Mouse (Mus musculus): ENCODE measurements at regions not wholly inside any gene's neighbourhood (a gene's known extent, or its start where the extent isn't known, plus 50 kb on each side); places are given as distances from the start of the nearest gene placed in this dataset.

DNA sequence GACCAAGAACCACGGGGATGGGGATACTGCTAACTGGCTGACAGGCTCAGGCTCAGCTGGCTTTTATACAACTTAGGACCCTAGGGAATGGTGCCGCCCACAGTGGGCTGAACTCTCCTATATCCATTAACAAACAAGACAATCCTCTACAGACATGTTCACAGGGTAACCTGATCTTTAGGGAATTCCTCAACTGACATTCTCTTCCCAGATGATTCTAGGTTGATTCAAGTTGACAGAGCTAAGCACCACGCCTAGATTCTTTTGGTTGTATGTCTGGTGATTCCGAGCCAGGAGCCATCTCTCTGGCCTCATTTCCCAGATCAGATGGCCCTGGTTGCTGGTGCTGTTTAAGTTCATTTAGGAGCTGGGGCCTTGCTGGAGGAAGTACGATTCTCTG lies 253.9 kb upstream of the Sulf2 start:
- no peak for DNase-seq (ENCODE audit: extremely low spot score in 1 of 2, low spot score in 1 of 2)

DNA sequence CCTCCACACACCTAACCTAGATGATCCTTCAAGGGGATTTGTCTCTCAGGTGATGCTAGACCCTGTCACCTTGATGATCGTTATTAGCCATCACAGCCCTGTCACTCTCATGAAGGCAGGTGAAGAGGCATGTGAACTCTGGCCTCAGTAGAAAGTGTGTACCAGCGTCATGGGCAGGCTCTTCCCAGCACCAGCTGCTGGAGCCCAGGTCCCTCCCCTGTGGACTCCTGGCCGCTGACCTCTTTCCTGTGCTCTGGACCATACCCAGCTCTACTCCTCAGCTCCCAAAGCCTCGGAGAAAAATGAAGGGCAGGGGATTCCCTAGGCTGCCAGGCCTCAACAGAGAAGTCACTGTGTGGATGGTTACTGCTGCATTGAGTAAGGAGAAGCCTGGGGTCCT lies 253.3 kb upstream of the Sulf2 start:
- DNase-seq (ENCODE audit: extremely low spot score in 1 of 2, low spot score in 1 of 2): no peak

DNA sequence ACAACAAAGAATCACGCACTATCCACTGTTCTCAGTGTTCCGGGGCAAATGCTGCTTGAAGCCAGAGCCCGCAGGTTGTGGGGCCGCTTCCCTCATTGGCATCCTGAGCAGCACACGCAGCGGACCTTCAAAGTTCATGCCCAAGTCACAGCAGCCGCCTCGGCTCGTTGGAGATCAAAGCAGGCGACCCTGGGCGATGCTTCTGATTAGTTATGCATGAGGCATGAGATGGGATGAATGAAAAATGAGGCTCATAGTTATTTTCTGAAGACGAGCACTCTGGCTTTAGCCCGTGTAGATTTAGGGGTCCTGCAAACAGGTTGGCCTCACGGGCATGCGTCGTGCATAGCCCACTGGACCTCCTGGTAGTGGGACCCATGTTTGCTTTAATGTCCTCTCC lies 252.5 kb upstream of the Sulf2 start:
- no peak for DNase-seq (ENCODE audit: extremely low spot score in 1 of 2, low spot score in 1 of 2)

DNA sequence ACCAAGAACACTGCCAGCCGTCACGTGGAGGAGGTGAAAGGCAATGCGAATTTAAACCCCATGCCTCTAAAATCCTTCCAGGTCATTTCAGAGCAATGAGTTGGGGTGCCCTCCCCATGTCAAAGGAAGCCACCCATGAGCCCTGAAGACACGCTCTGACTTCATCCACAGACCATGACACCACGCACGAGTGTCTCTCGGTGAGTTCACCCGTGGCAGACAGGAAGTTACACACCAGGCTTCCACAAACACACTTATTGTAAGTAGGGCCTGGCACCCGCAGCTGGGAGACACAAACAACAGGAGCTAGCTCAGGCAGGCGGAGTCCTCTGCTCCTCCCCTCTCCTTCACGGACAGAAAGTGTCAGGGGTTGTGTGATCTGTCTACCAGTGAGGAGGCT lies 251.4 kb upstream of the Sulf2 start:
- no peak for DNase-seq (ENCODE audit: extremely low spot score in 1 of 2, low spot score in 1 of 2)

DNA sequence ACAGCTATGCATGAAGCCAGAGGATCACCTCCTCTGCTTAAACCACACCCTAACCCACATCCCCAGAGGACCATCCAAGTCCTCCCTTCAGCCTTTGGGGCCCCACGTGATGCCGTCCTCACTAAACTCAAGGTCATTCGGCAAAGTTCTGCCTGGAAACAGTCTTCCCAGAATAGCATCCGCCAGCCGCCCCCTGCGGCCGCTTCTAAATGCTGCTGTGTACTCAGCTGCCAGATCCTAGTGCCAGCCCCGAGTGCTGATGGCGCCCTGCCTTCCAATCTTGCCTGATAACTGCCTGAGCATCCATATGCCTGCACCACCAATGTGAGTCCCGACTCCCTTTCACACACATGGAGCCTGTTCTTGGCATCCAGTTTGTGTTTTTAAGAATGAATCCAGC lies 247.9 kb upstream of the Sulf2 start:
- peak; percentile 69 to 74 for DNase-seq (ENCODE audit: extremely low spot score in 1 of 2, low spot score in 1 of 2)

DNA sequence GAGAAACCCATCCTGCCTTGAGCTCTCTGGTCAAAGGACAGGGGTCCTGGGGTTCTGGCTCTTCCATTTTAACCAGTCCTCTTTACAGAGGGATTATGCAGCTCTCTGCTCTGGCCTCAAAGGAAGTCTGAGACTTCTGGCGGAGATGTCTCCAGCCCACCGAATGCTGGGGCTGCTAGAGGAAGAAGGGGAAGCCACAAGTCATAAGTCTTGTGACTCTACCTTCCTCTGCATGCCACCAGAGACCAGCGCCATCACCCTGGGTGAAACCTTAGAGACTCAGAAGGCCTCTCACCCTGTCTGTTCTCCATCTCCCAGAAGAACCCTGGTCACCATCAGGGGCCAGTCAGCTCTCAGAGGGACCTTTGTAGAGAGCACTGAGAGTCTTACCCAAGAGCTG lies 246.4 kb upstream of the Sulf2 start:
- DNase-seq (ENCODE audit: extremely low spot score in 1 of 2, low spot score in 1 of 2): no peak

DNA sequence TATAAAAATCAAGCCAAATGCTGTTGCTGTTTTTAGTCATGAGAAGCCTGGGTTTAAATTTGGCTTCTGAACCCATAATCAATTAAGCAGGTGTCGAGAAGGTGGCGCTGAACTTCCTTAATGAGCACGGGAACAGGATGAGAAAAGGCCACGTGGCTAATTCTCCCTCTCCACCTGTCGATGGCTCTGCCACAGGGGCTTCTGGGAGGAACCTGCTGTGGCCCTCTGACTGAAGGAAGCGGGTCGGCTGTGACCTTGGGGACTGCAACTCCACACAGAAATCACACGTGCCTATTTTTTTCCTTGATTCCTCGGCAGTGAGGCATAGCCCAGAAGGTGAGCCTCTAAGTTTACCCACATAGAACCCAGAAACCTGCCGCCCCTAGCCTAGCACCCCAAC lies 244.8 kb upstream of the Sulf2 start:
- DNase-seq (ENCODE audit: extremely low spot score in 1 of 2, low spot score in 1 of 2): no peak

DNA sequence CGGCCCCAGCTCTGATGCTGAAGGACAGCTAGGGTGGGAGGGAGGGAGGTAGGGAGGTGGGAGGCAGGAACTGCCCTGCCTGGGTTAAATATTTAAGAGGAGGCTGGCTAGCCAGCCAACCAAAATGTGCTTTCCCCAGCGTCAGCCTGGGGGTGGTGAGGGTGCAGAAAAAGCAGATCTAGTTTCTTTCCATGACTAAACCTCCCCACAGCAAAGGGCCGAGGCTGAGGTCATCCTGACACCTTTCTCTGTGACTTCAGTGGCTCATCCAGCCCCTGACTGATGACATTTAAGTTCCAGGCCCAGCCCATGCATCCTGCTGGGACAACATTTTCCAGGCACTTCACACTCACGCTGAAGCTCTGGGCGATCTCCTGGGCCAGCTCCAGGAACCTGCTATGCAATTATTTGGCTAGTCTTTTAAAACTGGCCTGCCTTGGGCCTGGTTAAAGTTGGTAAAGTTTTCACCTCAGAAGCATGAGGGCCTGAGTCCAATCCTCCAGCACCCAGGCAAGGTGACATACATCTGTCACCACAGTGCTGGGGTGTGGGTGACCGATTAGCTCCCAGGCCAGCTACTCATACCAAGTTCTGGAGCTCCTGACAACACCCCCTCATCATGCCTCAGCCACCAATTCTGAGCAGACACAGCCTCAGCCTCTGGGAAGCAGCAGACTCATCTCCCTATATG lies 243.8 kb upstream of the Sulf2 start:
- no peak for DNase-seq (ENCODE audit: extremely low spot score in 1 of 2, low spot score in 1 of 2)

DNA sequence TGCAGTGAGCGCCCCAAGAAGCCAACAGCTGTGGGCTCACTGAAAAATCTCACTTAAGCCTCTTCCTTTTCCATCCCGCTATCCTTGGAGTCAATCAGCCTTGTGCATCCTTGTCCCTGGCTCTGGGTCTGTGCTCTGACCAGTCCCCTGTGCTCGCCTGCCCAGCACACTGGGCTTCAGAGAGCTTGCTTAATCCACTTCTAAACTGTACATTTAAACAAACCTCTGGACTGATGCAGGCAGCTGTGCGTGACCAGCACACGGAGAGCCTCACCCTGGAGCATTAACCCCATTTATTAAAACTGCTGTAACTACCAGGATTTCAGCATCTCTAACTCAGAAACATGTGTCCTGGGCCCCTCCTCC lies 243.3 kb upstream of the Sulf2 start:
- no peak for DNase-seq (ENCODE audit: extremely low spot score in 1 of 2, low spot score in 1 of 2)

DNA sequence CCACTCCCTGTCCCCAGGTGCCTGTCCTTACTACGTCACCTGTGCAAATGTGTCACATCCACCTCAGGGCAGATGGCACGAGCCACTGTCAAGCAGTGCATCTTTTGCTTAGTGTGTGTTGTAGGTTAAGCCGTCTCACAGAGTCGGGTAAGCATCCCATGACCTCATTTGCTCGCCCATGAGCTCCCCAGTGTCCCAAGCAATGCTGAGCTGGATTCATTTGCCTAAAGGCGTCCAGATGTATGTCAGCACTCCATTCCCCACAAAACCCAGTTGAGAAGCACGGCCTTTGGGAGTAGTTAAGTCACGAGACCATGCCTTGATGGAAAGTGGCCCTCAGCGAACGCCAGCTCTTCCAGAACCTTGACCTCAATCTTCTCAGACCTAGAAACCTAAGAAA lies 242.7 kb upstream of the Sulf2 start:
- DNase-seq (ENCODE audit: extremely low spot score in 1 of 2, low spot score in 1 of 2): no peak

DNA sequence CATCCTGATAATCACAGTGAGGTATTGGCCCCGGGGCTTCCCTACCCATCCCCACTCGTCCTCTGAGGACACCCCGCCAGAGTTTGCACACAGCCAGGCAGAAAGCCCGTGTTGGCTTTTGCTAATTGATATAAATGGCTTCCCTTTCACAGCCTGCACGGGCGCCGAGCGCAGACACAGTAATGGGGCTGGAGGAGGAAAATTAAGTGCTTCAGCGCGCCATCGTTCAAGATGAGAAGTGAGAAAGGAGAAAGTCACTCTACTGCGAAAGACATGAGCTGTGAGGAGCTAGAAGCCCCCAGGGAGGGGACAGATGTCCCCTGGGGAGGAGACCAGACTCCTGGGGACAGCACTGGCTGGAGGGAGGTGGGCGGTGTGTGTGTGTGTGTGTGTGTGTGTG lies 239.2 kb upstream of the Sulf2 start:
- no peak for DNase-seq (ENCODE audit: extremely low spot score in 1 of 2, low spot score in 1 of 2)

DNA sequence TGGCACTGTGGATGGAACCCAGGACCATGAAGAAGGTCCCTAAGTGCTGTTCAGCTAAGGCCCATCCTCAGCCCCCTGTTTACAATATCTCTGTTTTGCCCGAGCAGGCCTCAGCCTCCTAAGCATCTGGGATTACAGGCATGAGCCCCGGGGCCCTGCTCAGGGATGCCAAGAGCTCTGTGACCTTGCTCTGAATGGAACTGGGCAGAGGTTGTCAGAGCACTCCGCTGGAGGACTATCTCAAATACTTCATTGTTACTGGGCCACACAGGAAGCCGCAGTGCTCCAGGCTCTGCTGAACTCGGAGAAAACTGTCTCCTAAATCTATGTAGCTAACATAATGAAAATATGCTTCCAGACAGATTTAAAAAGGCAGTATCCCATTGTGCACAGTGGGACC lies 235.7 kb upstream of the Sulf2 start:
- no peak for DNase-seq (ENCODE audit: extremely low spot score in 1 of 2, low spot score in 1 of 2)

DNA sequence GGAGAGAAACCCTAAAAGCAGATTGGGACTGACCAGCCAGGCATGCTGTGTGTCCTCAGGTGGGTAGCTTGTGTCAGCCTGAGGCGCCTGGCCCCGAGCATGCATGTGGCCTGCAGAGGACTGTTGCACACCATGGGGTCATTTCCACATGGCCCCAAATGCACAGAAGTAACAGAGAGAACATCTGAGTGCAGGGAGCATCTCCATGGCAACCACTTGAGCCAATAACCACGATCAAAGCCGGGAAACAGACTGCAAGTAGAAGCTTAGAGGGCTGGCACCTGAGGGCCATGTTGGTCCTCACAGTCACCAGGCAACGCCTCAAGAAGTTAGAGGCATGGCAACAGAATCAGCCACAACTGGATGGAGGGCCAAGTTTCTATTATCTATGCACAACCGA lies 232.6 kb upstream of the Sulf2 start:
- no peak for DNase-seq (ENCODE audit: extremely low spot score in 1 of 2, low spot score in 1 of 2)

DNA sequence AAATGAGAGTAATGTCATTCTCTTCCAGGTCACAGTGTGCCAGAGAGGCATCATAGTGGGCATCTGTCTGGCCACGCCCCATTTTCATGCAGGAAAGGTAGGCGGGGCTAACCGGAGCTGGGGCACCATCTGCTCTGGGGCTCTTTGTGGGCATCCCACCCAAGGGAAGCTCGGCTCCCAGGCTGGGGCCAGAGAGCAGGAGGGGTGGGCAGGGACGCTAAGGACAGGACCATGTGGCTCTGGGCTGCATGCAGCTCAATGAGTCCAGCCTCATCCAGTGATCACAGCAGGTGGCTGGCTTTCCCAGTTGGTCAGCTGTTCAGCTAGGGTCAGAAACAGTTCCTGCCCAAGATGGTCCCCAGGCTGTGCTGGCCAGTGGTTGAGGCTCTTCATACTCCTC lies 231.4 kb upstream of the Sulf2 start:
- DNase-seq (ENCODE audit: extremely low spot score in 1 of 2, low spot score in 1 of 2): no peak

DNA sequence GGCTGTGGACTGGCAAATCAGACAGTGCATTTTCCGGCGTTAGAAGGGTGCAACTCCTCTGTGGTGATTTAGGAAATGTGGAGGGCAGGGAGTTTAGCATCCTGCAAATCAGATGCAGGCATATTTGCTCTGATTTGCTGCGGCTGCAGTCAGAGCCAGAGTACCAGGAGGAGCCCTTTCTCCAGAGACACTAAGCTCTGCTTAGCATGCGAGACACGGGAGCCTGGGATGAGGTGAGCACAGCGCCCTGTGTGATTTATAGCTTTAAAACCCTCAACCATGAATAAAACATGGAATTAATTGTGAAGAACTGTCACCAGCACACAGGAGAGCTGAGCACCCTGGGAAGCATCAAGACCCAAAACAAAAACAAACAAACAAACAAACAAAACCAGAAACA lies 229.1 kb upstream of the Sulf2 start:
- no peak for DNase-seq (ENCODE audit: extremely low spot score in 1 of 2, low spot score in 1 of 2)

DNA sequence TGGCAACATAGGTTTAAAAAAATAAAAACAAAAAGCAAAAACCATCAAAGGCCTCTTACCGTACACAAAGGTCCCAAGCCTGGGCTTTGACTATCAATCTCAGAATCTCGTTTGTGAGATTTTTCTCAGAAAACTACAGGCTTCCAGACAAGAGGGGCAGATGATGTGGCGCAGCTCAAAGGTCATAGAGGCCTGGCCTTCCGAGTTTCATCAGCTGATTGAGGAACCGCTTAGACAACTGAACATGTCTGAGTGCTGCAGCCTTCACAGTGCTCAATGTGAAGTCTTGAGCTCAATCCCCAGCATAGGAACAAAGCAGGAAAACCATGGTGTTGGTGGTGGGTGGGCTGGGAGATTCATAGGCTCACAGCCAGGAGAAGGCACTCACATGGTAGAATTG lies 227.9 kb upstream of the Sulf2 start:
- DNase-seq (ENCODE audit: extremely low spot score in 1 of 2, low spot score in 1 of 2): no peak

DNA sequence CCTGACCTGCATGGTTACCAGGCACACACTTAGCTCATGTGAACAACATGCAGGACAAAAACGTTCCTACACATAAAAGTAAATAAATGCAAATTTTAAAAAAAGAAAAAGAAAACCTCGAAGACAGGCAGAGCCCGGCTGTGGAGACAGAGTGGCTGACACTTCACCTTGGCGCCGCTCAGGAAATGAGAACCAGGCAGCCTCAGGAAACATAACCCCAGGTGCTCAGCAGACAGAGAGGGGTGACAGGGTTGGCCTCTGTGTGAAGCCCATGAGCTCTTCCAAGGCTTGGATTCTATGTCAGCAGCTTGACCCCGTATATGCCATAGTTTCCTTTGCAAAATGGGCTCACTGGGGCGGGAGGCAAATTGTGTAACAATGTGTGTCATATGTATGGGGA lies 226.7 kb upstream of the Sulf2 start:
- DNase-seq (ENCODE audit: extremely low spot score in 1 of 2, low spot score in 1 of 2): no peak

DNA sequence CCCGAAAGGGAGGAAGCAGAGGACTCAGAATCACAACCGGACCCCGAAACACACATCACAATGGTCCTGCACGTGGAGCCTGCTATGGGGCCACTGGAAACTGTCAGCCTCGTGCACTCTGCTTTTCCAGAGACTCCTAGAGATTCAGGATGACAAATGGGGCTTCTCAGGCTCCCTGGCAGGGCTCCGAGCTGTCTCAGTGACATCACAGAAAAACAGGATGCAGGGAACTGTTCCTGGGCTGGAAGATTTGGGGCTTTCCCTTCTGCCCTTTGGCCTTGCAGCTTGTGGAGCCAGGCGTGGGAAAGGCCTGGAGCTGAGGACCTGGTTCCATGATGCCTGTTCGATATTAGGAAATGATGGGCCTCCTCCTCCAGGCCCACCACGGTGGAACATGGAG lies 225.4 kb upstream of the Sulf2 start:
- DNase-seq (ENCODE audit: extremely low spot score in 1 of 2, low spot score in 1 of 2): no peak

DNA sequence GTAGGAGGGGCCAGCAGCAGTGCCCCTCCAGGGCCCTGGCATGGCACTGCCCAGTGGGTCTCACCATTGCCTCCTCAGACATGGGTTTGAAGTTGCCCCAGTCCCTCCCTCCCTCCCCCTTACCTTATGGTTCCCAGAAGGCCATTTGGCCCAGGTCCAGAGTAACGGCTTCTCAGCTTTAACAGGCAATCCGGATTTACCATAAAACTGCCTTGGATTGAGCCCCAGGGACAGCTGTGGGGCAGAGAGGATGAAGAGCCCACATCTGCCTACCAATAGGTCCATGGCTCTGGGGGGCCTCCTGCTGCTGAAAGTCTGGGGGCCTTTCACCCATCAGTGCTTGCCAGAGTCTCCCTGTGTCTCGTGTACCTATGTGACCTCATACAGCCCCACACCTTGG lies 222.9 kb upstream of the Sulf2 start:
- DNase-seq (ENCODE audit: extremely low spot score in 1 of 2, low spot score in 1 of 2): no peak

DNA sequence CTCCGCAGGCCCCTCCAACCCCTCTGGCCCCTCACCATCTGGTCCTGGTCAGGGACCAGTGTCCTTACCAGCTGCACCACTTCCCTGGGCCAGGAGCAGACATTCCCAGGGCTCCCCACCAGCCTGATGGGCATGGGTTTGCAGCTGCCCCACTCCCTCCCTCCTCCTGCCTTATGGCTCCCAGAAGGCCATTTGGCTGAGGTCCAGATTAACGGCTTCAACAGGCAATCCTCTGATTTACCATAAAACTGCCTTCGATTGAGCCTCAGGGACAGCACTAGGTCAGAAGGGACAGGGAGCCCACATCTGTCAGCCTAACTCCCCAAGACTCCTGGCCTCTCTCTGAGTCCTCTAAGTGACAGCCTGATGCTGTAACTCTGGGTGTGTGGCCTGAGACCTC lies 221.9 kb upstream of the Sulf2 start:
- no peak for DNase-seq (ENCODE audit: extremely low spot score in 1 of 2, low spot score in 1 of 2)

DNA sequence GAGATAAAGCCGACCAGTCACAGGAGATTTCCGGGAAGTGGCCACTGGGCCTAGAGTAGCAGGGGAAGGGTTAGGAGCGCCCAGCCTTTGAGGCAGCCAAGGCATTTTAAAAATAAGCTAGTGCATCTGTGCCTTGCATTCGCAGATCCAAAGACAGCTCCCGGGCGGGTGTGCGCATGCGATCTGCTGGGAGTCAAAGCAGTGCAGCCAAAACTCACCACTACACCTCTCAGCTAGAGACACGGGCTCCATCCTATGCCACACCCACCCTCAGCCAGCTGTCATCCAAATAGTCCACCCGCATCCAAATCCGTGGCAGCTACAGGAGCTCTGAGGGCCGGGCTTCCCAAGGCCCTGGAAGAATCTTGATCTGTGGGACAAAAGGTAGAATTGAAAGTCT lies 220.2 kb upstream of the Sulf2 start:
- peak; percentile 55 to 70 for DNase-seq (ENCODE audit: extremely low spot score in 1 of 2, low spot score in 1 of 2)

DNA sequence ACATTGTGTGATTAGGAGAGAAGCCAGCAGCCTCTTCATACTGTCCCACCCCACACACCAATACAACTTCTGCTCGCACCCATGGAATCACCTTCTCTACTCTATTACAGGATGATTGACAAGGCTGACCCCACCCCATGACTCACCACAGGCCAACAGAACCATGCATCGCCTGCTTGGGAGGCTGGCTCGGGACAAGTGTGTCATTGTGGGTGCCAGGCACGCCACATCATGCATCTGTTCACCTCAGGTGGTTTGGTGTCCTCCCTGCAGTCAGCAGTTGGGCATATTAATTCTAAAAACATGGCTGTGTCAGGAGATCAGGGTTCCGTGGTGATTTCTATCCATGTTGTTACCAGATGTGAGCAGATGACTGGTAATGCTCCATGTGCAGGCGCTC lies 215.3 kb upstream of the Sulf2 start:
- DNase-seq (ENCODE audit: extremely low spot score in 1 of 2, low spot score in 1 of 2): no peak

DNA sequence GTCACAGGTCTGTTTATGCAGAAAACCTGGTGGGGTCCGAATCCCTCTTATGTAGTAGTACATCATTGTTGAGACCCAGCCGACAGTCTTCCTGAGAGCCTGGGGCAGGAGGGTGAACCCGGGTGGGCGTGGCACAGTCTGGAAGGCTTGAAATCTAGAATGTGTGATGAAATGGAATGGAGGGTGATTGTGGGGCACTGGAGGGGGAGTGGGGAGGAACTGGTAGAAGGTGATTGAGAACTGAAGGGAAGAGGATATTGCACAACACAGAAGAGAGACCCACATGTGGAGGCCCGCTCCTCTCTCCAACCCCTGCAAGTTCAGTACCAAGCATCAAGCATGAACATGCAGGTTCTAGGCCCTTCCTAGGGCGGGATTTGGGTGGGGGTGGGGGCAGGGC lies 206.2 kb upstream of the Sulf2 start:
- no peak for DNase-seq (ENCODE audit: extremely low spot score in 1 of 2, low spot score in 1 of 2)
